Mouse (Mus musculus) 3T3-L1 (cell line): ENCODE results near the gene Brsk1.

Experiments used
- DNase-seq: peaks from one replicate; pipeline ENCODE4 v3.0.0-alpha.2; 2015; ENCODE audit warnings: low read depth, low spot score

Gene Brsk1

GRCm38 (mm10) chr7:4690387-4690786, at the start of gene Brsk1:
Gene Brsk1, plus strand, starts transcription at chr7:4690604.
- DNase-seq = peak; percentile 71

- no peak for DNase-seq
Observed at GRCm38 (mm10) chr7:4641155-4641554, 49.2 kb upstream of the Brsk1 start.

GRCm38 (mm10) chr7:4641956-4642355, 48.4 kb upstream of the Brsk1 start:
- no peak for DNase-seq

GRCm38 (mm10) chr7:4643225-4643624, 47.2 kb upstream of the Brsk1 start:
- no peak for DNase-seq

GRCm38 (mm10) chr7:4646806-4647205, 43.6 kb upstream of the Brsk1 start:
- no peak for DNase-seq

GRCm38 (mm10) chr7:4647291-4647690, 43.1 kb upstream of the Brsk1 start:
- no peak for DNase-seq

GRCm38 (mm10) chr7:4647992-4648391, 42.4 kb upstream of the Brsk1 start:
- no peak for DNase-seq

- no peak for DNase-seq
Observed at GRCm38 (mm10) chr7:4651581-4651980, 38.8 kb upstream of the Brsk1 start.

- DNase-seq = no peak
Observed at GRCm38 (mm10) chr7:4652726-4653125, 37.7 kb upstream of the Brsk1 start.

GRCm38 (mm10) chr7:4653351-4653750, 37.1 kb upstream of the Brsk1 start:
- no peak for DNase-seq

GRCm38 (mm10) chr7:4653780-4654179, 36.6 kb upstream of the Brsk1 start:
- no peak for DNase-seq

GRCm38 (mm10) chr7:4654221-4654620, 36.2 kb upstream of the Brsk1 start:
- DNase-seq = no peak

GRCm38 (mm10) chr7:4655393-4655792, 35.0 kb upstream of the Brsk1 start:
- no peak for DNase-seq

GRCm38 (mm10) chr7:4655916-4656315, 34.5 kb upstream of the Brsk1 start:
- DNase-seq = no peak

- DNase-seq = no peak
Observed at GRCm38 (mm10) chr7:4656818-4657217, 33.6 kb upstream of the Brsk1 start.

- DNase-seq = peak; percentile 24
Observed at GRCm38 (mm10) chr7:4657521-4658127, 32.8 kb upstream of the Brsk1 start.

- DNase-seq = no peak
Observed at GRCm38 (mm10) chr7:4658128-4658907, 32.1 kb upstream of the Brsk1 start.

GRCm38 (mm10) chr7:4658912-4659551, 31.4 kb upstream of the Brsk1 start, which contains the start of gene Ppp6r1:
Gene Ppp6r1, minus strand, starts transcription at chr7:4659019.
- DNase-seq = peak; percentile 93

GRCm38 (mm10) chr7:4659911-4660443, 30.4 kb upstream of the Brsk1 start:
- peak; percentile 29 for DNase-seq

GRCm38 (mm10) chr7:4663179-4663578, 27.2 kb upstream of the Brsk1 start:
- no peak for DNase-seq

- DNase-seq = no peak
Observed at GRCm38 (mm10) chr7:4663742-4664141, 26.7 kb upstream of the Brsk1 start.

- DNase-seq = no peak
Observed at GRCm38 (mm10) chr7:4666871-4667270, 23.5 kb upstream of the Brsk1 start.
